Mouse (Mus musculus) neural tube, embryonic 10.5 days (tissue): ENCODE data around the gene Eef2k.
"Not testable (repeated sequence)": the region's sequence is repeated elsewhere in the genome, so short reads cannot be mapped to it uniquely, and the experiment has no call there.

Source experiments
- DNase-seq: peaks from one replicate; pipeline ENCODE4 v3.0.0-alpha.2; 2017; ENCODE audit warnings: low spot score; ENCODE audit errors: extremely low spot score

Eef2k gene

DNA sequence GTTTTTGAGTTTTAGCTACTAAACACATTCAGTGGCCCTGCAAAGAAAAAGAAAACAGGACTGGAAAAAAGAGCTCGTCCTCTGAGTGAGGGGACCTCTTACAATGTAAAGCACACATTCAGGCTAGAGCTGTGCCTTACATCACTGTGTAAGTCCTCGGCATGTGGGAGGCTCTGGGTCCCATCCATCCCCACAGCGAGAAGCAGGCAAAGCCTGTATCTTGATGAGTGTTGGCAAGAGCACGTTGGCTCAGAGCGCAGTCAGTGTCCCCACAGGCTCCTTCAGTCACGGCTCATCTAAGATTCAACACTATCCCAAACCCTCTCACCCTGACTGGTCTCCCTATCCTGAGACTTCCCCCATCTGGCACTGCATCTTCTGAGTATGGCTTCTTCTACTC lies 35.6 kb downstream of the Eef2k start:
- DNase-seq, result no peak

GRCm38 (mm10) chr7:120879972-120880371 lies 37.3 kb downstream of the Eef2k start:
- no peak for DNase-seq

- no peak for DNase-seq
These were observed 38.1 kb downstream of the Eef2k start for GRCm38 (mm10) chr7:120880770-120881169.

DNA sequence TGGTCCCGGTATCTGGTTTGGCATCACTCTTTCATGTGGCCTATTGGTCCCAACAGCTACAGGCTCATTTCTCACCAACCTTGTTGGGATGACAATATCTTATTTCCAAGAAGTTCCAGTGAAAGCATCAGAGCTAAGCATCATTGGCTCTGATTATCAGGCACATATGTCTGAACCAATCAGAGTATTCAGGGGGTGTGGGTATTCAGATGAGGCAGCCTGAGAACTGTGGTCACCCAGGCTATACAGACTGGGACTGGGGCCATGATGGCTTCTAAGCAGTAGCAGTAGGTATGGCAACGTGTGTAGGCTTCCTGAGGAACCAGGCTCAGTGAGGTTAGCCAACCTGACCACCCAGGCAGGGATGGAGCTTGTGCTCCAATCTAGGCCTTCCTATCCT lies 38.8 kb downstream of the Eef2k start:
- DNase-seq, result no peak

DNA sequence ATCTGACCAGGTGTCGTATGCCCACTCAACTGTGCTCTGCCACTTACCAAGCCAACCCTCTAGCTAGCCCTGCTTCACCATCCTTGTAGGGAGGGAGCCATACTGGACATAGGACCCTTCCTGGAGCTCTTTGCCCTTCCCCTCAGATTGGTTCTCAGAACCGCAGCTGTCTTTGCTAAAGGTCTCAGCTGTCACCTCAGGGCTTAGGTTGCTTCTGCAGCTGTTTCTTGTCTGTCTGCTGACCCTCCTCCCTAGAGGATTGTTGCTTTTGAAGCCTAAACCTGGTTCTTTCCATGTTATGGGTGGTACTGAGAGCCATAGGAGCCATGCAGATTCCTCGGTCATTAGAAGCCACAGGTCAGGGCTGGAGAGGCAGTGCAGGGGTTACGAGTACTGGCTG lies 40.0 kb downstream of the Eef2k start:
- no peak for DNase-seq

DNA sequence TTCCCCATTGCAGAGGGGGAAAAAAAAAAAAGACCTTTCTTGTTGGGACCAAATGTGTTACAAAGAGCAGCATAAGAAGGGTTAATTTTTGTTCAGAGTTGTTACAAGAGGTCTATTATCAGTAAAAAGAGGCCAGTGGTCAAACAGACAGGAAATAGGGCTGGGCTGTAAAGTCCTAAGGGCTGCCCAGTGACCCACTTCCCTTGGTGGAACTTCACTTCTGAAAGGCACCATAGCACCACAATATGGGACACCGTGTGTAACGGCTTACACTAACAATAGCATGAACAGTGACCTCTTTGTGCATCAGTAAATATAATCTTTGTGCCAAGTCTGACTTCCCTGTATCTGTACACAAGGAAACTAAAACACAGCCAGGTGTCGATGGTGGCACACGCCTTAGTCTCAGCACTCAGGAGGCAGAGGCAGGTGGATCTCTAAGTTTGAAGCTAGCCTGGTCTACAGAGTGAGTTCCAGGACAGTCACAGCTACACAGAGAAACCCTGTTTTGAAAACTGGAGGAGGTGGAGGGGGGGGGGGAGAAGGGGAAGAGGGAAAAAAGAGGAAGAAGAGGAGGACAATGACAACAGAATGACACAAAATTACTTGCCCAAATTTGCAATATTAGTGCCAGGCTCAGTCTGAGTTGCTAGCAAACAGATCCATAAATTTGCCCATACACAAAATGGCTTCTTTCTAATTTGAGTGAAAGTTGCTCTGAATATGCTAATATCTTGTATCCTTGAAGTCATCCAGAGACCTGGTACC lies 41.1 kb downstream of the Eef2k start:
- DNase-seq, result no peak

- DNase-seq, result no peak
These were observed 42.1 kb downstream of the Eef2k start for GRCm38 (mm10) chr7:120884746-120885145.

- no peak for DNase-seq
These were observed 50.5 kb downstream of the Eef2k start for GRCm38 (mm10) chr7:120893123-120893522.

GRCm38 (mm10) chr7:120897054-120897453 lies 54.4 kb downstream of the Eef2k start:
- no peak for DNase-seq

GRCm38 (mm10) chr7:120897711-120898335 lies 55.2 kb downstream of the Eef2k start:
- no peak for DNase-seq

DNA sequence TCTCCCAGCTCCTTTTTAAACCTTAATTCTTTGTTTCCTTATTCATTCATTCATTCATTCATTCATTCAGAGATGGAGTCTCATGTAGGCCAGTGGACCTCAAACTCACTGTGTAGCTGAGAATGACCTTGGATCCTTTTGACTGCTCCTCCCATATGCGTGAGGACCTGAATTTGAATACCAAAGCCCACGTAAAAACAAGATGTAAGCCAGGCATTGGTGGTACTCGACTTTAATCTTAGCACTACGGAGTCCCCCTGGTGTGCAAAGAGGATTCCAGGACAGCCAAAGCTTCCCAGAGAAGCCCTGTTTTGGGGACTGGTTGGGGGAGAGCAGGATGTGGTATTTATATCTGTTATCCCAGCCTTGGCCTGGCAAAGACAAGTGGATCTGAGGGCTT lies 57.6 kb downstream of the Eef2k start:
- DNase-seq, result no peak

GRCm38 (mm10) chr7:120901701-120902100 lies 59.1 kb downstream of the Eef2k start:
- DNase-seq, result no peak

- DNase-seq, result no peak
These were observed 60.3 kb downstream of the Eef2k start for GRCm38 (mm10) chr7:120902931-120903330.

DNA sequence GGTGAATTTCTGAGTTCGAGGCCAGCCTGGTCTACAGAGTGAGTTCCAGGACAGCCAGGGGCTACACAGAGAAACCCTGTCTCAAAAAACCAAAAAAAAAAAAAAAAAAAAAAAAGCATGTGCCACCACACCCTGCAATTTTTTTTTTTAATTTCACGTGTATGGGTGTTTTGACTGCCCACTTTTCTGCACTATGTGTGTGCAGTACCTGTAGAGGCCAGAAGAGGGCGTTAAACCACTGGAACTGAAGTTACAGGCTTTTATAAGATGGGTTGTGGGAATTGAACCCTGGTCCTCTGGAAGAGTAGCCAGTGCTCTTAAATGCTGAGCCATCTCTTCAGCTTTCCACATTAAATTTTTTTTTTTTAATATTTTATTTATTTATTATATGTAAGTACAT lies 67.5 kb downstream of the Eef2k start:
- not testable (repeated sequence) for DNase-seq

DNA sequence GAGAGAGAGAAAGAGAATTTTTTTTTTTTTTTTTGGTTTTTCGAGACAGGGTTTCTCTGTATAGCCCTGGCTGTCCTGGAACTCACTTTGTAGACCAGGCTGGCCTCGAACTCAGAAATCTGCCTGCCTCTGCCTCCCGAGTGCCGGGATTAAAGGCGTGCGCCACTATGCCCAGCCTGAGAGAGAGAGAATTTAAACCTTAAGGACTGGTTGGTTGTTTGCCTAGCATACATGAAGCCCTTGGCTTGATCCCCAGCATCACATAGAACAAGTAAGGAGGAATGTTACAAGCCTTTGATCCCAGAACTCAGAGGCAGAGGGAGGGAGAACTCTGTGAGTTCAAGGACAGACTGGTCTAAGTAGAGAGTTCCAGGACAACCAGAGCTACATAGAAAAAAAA lies 68.6 kb downstream of the Eef2k start:
- DNase-seq, result not testable (repeated sequence)

- DNase-seq, result no peak
These were observed 70.7 kb downstream of the Eef2k start for GRCm38 (mm10) chr7:120913332-120913731.

- DNase-seq, result no peak
These were observed 73.7 kb downstream of the Eef2k start for GRCm38 (mm10) chr7:120916262-120916875.

DNA sequence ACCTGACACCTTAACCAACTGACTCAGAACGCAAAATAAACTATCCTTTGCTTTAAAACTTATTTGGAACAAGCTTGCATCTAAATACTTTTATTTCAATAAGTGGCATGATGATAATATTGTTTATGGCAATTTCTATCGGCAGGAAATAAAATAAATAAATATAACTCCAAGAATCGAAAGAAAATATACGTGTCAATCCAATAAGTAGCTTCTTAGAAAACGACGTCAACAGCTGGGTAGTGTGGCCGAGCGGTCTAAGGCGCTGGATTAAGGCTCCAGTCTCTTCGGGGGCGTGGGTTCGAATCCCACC lies 74.6 kb downstream of the Eef2k start:
- DNase-seq, result no peak

GRCm38 (mm10) chr7:120917592-120918461 lies 75.2 kb downstream of the Eef2k start, which contains the start of gene Polr3e:
Polr3e (plus strand) TSS chr7:120917744.
- peak; percentile 99 for DNase-seq

DNA sequence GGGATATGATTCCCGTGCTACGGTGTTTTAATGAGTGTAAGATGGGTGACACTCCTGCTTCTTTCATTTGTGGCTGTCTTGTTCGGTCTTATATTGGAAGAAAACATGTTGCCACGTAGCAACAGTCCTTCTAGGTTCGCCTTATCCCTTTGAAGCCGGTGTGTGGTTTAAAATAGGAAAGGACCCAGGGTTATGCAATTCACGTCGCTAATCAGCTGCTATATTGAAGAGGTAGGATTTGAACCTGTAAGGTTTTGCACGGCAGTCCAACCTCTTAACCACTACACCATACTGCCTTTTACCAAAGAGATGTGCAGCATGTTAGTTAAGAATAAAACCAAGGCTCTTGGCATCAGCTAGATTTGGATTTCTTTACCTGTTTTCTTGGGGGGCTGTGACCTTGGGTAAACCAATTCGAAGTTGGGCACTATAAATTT lies 75.9 kb downstream of the Eef2k start:
- peak; percentile 65 for DNase-seq

DNA sequence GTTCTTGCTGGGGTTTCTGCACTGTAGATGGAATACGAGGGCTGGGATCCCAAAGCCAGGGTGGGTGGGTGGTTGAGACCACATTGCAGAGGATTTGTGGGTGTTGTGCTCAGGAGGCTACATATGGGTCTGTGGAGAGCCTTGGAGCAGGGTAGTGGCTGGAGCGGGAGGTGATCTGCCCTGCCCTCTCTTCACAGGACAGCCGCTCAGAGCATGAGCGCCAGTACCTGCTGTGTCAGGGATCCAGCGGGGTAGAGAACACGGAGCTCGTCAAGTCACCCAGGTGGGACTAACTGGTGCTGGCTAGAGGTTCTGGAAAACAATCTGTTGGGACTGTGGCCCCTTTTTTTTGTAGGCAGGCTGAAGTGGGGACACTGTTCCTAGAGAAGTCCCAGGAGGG lies 90.5 kb downstream of the Eef2k start:
- DNase-seq, result no peak
